Mouse (Mus musculus): Measurements from ENCODE around the gene Trim3. TPM values are rescaled to one million over a fixed set of nuclear protein-coding genes. Genes with fewer than 3 reads are reported as not detected.

Trim3 gene
- polyA plus RNA-seq, 1 experiment: 5.1 TPM

DNA sequence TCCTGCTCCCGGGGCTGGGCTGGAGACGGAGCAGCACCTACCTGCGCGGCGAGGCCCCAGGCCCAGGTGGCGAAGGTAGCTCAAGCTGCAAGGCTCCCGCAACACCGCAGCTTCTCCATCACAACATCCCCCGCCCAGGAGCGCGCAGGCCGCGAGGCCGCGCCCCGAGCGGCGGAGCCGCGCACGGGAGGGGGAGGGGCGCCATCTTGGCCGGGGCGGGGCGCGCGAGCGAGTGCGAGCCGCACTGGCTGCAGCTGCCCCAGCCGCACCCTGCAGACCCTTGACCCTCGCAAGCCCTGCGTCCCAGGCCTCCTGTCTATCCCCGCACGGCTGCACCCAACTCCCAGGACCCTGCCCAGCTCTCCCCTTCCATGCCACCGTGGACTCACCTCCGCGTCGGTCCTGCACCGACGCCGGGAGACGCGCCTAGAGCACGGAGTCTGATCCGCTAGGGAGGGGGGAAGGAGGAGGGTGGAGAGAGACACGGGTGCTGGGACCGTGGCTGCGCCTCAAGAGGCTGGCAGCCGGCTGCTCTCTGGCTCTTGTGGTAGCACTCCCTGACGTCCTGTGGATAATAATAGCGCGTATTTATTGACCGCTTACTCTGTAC, 52.2 kb downstream of the Trim3 start, which contains the start of gene Apbb1:
Apbb1 (minus strand) TSS at position 560 of the 610 bp plus-strand sequence.
- Histone ChIP-seq H3K36me3 (ENCODE audit: control insufficient read depth, insufficient read depth, low read length) (no peaks in the 10 kb centered on the region), H3K27ac (ENCODE audit: control insufficient read depth, insufficient read depth, low read depth, low read length) (peak within 1 kb of the TSS; percentile 70), H3K4me1 (ENCODE audit: control insufficient read depth, insufficient read depth, low read length) (peaks cover 3% of the 10 kb centered on the region), H3K27me3 (ENCODE audit: control insufficient read depth, insufficient read depth, low read length) (no peaks in the 10 kb centered on the region), H3K4me3 (ENCODE audit: control insufficient read depth, low read depth, low read length) (peak within 1 kb of the TSS; percentile 93)
- TF ChIP-seq CTCF (IDR thresholded peaks at IDR 0.05; ENCODE audit: control insufficient read depth, insufficient read depth, insufficient replicate concordance, low read depth, low read length) (no peak), POLR2A (IDR thresholded peaks at IDR 0.05; ENCODE audit: control insufficient read depth, low read depth, low read length) (0 out of 2 replicates have a peak, but pooled peaks have one; percentile 22)

- Histone ChIP-seq H3K4me1 (ENCODE audit: control insufficient read depth, insufficient read depth, low read length) (peaks cover 3% of the 10 kb centered on the region), H3K4me3 (ENCODE audit: control insufficient read depth, low read depth, low read length) (peak overlapping the region; percentile 93), H3K27me3 (ENCODE audit: control insufficient read depth, insufficient read depth, low read length) (no peaks in the 10 kb centered on the region), H3K36me3 (ENCODE audit: control insufficient read depth, insufficient read depth, low read length) (no peaks in the 10 kb centered on the region), H3K27ac (ENCODE audit: control insufficient read depth, insufficient read depth, low read depth, low read length) (no peak overlapping the region)
- TF ChIP-seq CTCF (IDR thresholded peaks at IDR 0.05; ENCODE audit: control insufficient read depth, insufficient read depth, insufficient replicate concordance, low read depth, low read length): no peak
- TF ChIP-seq POLR2A (IDR thresholded peaks at IDR 0.05; ENCODE audit: control insufficient read depth, low read depth, low read length): no peak
These were observed 52.7 kb downstream of the Trim3 start for GRCm38 (mm10) chr7:105580627-105581089.

- H3K36me3 ChIP-seq (ENCODE audit: control insufficient read depth, insufficient read depth, low read length): no peaks in the 10 kb centered on the region
- no peak overlapping the region for H3K27ac ChIP-seq (ENCODE audit: control insufficient read depth, insufficient read depth, low read depth, low read length)
- H3K4me1 ChIP-seq (ENCODE audit: control insufficient read depth, insufficient read depth, low read length): peaks cover 3% of the 10 kb centered on the region
- H3K27me3 ChIP-seq (ENCODE audit: control insufficient read depth, insufficient read depth, low read length): no peaks in the 10 kb centered on the region
- H3K4me3 ChIP-seq (ENCODE audit: control insufficient read depth, low read depth, low read length): no peak overlapping the region
- TF ChIP-seq CTCF (IDR thresholded peaks at IDR 0.05; ENCODE audit: control insufficient read depth, insufficient read depth, insufficient replicate concordance, low read depth, low read length) (no peak), POLR2A (IDR thresholded peaks at IDR 0.05; ENCODE audit: control insufficient read depth, low read depth, low read length) (no peak)
These were observed 54.9 kb downstream of the Trim3 start for GRCm38 (mm10) chr7:105578481-105578880.

DNA sequence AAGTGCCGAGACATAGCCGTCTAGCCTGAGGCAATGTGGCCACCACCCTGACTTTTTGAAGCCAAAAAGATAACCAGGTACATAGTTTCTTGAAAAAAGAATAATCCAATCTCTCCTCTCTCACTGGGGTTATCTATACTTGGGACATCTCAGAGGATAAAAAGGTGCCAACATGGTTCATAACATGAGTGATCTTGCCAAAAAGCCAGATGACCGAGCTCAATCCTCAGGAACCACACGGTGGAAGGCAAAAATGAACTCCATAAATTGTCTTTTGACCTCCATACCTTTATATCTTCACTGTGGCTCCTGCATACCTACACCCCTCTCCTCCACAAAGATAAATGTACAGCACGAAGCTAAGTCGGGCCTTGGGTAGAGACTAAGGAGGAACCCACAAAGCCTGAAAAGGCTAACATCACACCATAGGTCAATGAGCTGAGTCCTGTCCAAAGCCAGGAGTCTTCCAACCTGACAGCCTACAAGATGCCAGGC, 55.9 kb downstream of the Trim3 start:
- Histone ChIP-seq H3K27me3 (ENCODE audit: control insufficient read depth, insufficient read depth, low read length) (no peaks in the 10 kb centered on the region), H3K36me3 (ENCODE audit: control insufficient read depth, insufficient read depth, low read length) (no peaks in the 10 kb centered on the region), H3K4me1 (ENCODE audit: control insufficient read depth, insufficient read depth, low read length) (peaks cover 3% of the 10 kb centered on the region), H3K27ac (ENCODE audit: control insufficient read depth, insufficient read depth, low read depth, low read length) (no peak overlapping the region), H3K4me3 (ENCODE audit: control insufficient read depth, low read depth, low read length) (no peak overlapping the region)
- TF ChIP-seq CTCF (IDR thresholded peaks at IDR 0.05; ENCODE audit: control insufficient read depth, insufficient read depth, insufficient replicate concordance, low read depth, low read length): no peak
- no peak for TF ChIP-seq POLR2A (IDR thresholded peaks at IDR 0.05; ENCODE audit: control insufficient read depth, low read depth, low read length)

- Histone ChIP-seq H3K4me1 (ENCODE audit: control insufficient read depth, insufficient read depth, low read length) (peaks cover under 1% of the 10 kb centered on the region), H3K4me3 (ENCODE audit: control insufficient read depth, low read depth, low read length) (no peak overlapping the region), H3K27ac (ENCODE audit: control insufficient read depth, insufficient read depth, low read depth, low read length) (no peak overlapping the region), H3K36me3 (ENCODE audit: control insufficient read depth, insufficient read depth, low read length) (no peaks in the 10 kb centered on the region), H3K27me3 (ENCODE audit: control insufficient read depth, insufficient read depth, low read length) (no peaks in the 10 kb centered on the region)
- TF ChIP-seq POLR2A (IDR thresholded peaks at IDR 0.05; ENCODE audit: control insufficient read depth, low read depth, low read length) (no peak), CTCF (IDR thresholded peaks at IDR 0.05; ENCODE audit: control insufficient read depth, insufficient read depth, insufficient replicate concordance, low read depth, low read length) (no peak)
These were observed 57.1 kb downstream of the Trim3 start for GRCm38 (mm10) chr7:105576166-105576748.

GRCm38 (mm10) chr7:105574537-105574936, 58.8 kb downstream of the Trim3 start:
- no peak overlapping the region for H3K4me3 ChIP-seq (ENCODE audit: control insufficient read depth, low read depth, low read length)
- no peaks in the 10 kb centered on the region for H3K27me3 ChIP-seq (ENCODE audit: control insufficient read depth, insufficient read depth, low read length)
- no peak for TF ChIP-seq CTCF (IDR thresholded peaks at IDR 0.05; ENCODE audit: control insufficient read depth, insufficient read depth, insufficient replicate concordance, low read depth, low read length)
- TF ChIP-seq POLR2A (IDR thresholded peaks at IDR 0.05; ENCODE audit: control insufficient read depth, low read depth, low read length): no peak
- no peaks in the 10 kb centered on the region for H3K4me1 ChIP-seq (ENCODE audit: control insufficient read depth, insufficient read depth, low read length)
- no peak overlapping the region for H3K27ac ChIP-seq (ENCODE audit: control insufficient read depth, insufficient read depth, low read depth, low read length)
- H3K36me3 ChIP-seq (ENCODE audit: control insufficient read depth, insufficient read depth, low read length): no peaks in the 10 kb centered on the region

GRCm38 (mm10) chr7:105572949-105573348, 60.4 kb downstream of the Trim3 start:
- Histone ChIP-seq H3K4me1 (ENCODE audit: control insufficient read depth, insufficient read depth, low read length) (peaks cover 9% of the 10 kb centered on the region), H3K4me3 (ENCODE audit: control insufficient read depth, low read depth, low read length) (no peak overlapping the region), H3K27ac (ENCODE audit: control insufficient read depth, insufficient read depth, low read depth, low read length) (no peak overlapping the region), H3K36me3 (ENCODE audit: control insufficient read depth, insufficient read depth, low read length) (no peaks in the 10 kb centered on the region), H3K27me3 (ENCODE audit: control insufficient read depth, insufficient read depth, low read length) (no peaks in the 10 kb centered on the region)
- TF ChIP-seq POLR2A (IDR thresholded peaks at IDR 0.05; ENCODE audit: control insufficient read depth, low read depth, low read length) (no peak), CTCF (IDR thresholded peaks at IDR 0.05; ENCODE audit: control insufficient read depth, insufficient read depth, insufficient replicate concordance, low read depth, low read length) (no peak)
